Mouse (Mus musculus): ENCODE measurements around the gene Ttc13.

The Ttc13 gene

GRCm38 (mm10) chr8:124721862-124722515 is at the start of gene Ttc13, which contains the start of gene Arv1:
Ttc13 (minus strand) TSS chr8:124721983.
Arv1 (plus strand) TSS chr8:124722139.
- DNase-seq (ENCODE audit: low spot score in 2 of 2): peak; percentile 89 to 93

GRCm38 (mm10) chr8:124763061-124763460 is 41.3 kb upstream of the Ttc13 start:
- DNase-seq (ENCODE audit: low spot score in 2 of 2): no peak

- peak in 1 of 2 experiments; percentile 35 for DNase-seq (ENCODE audit: low spot score in 2 of 2)
These were observed 36.8 kb upstream of the Ttc13 start for GRCm38 (mm10) chr8:124758544-124758943.

- no peak for DNase-seq (ENCODE audit: low spot score in 2 of 2)
These were observed 34.8 kb upstream of the Ttc13 start for GRCm38 (mm10) chr8:124756601-124757000.

GRCm38 (mm10) chr8:124756153-124756552 is 34.4 kb upstream of the Ttc13 start:
- no peak for DNase-seq (ENCODE audit: low spot score in 2 of 2)

GRCm38 (mm10) chr8:124755481-124755880 is 33.7 kb upstream of the Ttc13 start:
- no peak for DNase-seq (ENCODE audit: low spot score in 2 of 2)

DNA sequence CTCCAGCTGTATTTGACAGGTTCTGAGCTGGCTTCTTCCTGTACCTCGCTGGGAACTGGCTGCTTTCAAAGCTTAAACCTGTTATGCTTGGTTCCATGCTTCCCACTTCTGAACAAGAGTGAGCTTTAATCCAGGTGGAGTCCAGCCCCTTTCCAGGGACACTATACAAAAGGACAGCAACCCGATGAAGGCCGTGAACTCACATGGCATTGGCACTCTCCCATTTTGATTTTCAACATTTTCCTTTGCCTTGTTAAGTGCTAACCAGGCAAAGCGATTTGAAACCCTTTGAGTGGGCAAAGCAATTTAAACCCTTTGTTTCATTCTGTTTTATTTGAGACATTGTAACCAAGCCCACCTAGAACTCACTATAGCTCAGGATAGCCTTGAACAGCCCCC is 33.0 kb upstream of the Ttc13 start:
- DNase-seq (ENCODE audit: low spot score in 2 of 2): no peak

DNA sequence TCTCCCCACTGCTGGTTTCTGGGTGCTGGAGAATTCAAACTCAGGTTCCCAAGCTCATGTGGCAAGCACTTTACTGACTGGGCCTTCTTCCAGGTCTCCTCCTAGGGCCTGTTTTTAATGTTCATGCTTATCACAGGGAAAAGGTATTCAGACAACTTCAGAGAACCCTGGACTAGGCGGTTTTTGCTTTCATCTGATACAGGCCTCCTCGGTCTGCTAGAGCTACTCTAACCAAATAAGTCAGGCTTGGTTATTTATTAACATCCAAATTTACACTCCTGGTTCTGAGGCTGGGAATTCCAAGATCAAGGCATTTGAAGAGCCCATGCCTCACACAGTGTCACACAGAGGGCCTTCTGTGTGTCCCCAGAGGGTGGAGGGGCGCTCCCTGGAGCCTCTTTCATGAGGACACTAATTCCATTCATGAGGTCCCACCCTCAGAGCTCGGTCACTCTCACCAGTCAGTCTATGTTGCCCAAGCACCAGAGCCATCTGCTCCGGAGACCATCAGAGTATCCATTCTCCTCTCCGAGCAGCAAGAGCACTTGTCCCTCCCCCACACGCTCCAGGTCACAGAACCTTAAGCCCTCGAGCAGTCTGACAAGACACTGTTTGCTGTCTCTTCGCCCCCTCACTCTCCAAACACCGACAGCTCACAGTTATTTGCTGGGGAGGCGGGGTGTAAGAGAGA is 32.5 kb upstream of the Ttc13 start:
- DNase-seq (ENCODE audit: low spot score in 2 of 2): no peak

DNA sequence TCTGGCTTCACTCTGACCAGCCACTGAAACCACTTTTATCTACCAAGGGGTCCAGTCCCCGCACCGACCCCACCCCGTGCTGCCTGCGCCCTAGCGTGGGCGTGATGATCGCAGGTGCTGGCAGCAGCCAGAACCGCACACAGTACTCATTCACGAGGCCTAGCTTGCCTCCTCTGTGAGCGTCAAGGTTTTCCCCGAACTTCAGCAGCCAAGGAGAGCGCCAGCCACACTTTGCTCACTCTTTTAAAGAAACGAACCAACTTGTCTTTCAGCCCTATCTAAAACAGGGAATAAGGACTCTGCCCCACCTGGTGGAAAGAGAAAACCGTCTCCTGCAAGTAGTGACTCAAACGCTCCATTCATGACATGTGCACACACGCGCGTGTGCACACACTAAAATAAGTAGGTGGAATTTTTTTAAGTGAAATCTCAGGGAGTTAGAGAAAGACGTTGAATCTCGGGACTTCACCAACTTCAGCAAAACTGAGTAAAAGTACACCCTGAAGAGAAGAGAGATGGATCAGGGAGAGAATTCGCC is 30.6 kb upstream of the Ttc13 start:
- no peak for DNase-seq (ENCODE audit: low spot score in 2 of 2)

DNA sequence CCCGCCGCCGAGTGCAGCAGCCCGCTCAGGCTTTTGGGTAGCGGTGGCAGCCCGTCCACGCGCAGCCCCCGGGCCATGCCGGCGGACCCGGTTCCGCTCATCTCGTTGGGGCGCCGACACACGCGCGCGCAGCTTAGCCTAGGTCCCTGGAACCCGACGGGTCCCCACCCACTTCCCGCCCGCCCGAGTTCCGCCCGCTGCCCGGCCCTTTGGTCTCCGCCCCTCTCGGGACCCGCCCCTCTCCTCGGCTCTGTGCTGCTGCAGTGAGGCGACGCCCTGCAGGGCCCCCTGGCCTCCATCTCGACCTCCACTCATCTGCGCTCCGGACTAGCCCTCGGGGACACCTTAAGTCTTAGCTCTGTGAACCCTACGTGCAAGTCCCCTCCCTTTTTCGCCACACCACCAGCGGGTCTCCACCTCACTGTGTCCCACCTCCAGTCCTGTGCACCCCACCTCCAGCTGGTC is 30.0 kb upstream of the Ttc13 start, which contains the start of gene Fam89a:
Fam89a (minus strand) TSS at position 124 of the 465 bp plus-strand sequence.
- DNase-seq (ENCODE audit: low spot score in 2 of 2): peak; percentile 32 to 44

DNA sequence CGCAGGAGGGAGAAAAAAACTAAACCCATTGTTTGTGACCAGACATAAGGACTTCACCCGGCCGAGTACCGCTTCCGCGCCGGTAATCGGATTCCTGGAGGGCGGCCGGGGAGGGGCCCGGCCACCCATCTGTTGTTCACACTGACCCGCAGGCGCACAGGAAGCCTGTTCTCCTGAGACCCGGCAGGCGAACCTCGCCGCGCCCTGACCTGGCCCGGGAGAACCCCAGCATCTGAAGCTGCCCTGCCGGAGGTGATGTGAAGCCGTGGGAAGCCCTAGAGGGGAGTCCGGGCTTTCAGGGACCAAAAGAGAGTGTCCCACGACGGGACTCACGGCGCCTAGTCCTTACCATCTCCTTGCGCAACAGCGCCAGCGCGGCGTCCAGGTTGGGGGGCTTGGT is 29.4 kb upstream of the Ttc13 start:
- DNase-seq (ENCODE audit: low spot score in 2 of 2): no peak

- no peak for DNase-seq (ENCODE audit: low spot score in 2 of 2)
These were observed 24.9 kb upstream of the Ttc13 start for GRCm38 (mm10) chr8:124746661-124747060.

DNA sequence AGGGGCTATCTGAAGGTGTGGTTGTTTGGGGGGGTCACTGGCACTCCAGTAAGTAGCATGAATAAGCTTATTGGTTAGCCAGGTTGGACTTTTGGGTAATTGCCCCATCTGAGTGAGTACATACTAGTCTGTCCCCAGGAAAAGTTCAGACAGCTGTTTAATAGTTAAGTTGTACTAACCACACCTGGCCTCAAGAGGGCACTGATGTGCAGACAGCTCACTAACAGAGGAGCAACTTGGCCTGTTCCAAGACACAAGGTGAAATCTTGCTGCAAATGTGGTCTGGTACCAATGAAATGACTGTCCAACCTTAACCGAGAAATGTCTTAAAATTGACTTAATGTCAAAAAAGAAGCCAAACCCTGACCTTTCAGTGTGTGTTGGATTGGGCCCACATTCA is 17.5 kb upstream of the Ttc13 start:
- DNase-seq (ENCODE audit: low spot score in 2 of 2): no peak

- no peak for DNase-seq (ENCODE audit: low spot score in 2 of 2)
These were observed 13.7 kb upstream of the Ttc13 start for GRCm38 (mm10) chr8:124735371-124735911.

GRCm38 (mm10) chr8:124732828-124733227 is 11.0 kb upstream of the Ttc13 start:
- no peak for DNase-seq (ENCODE audit: low spot score in 2 of 2)

DNA sequence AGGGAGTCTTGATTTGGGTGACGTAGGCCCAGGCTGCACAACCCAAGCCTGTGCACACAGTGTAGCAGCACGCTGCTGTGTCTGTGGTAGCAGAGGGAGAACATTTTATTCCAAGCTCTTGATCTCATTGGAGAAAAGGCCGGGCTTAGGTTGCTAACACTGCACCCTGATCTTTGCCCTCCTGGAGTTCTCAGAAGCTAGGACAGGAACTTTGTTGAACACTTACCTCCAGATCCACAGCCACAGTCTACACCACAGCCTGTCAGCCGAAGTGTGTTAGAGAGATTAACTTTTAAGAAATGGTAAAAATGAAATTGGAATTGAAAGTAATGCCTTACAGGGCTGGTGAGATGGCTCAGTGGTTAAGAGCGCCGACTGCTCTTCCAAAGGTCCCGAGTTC is 2.5 kb upstream of the Ttc13 start:
- no peak for DNase-seq (ENCODE audit: low spot score in 2 of 2)

DNA sequence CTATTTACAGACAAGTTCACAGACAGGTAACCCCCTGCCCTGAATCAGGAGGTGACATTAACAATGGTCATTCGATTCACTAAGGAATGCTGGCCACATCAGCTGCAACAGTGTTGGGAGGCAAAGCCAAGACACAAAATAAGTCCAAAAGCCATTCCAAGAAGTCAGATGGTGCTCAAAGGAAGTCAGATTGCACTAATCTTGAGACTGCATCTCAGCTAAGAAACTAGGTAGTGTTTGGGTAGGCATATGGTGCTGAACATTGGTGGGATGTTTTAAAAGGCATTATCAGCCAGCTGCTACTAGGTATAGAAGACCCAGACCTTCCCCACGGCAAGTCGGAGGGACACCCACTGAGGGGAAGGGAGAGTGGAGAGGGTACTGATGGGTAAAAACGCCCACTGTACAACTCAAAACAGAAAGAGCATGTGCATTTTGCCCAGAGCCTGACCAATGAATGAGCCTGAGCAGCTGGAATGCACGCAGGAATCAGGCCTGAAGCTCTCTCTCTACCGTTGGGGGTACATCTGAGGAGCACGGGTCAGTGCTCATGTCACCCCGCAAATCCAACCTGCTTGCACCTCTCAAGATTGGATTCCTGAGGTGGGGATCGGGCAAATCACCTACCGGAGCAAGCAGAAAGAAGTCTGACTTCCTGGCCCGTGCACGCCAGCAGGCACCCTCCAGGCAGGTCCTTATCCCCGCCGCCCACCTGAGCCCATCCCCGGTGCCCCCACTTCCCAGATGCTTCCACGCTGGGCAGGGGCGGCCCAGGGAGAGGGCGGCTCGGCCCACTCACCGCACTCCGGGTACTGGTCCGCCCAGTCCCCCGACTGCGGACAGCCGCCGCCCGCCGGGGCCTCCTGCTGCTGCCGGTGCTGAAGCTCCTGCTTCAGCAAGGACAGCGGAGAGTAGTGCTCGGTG is 583 bp downstream of the Ttc13 start:
- no peak for DNase-seq (ENCODE audit: low spot score in 2 of 2)

- no peak for DNase-seq (ENCODE audit: low spot score in 2 of 2)
These were observed 1.6 kb downstream of the Ttc13 start for GRCm38 (mm10) chr8:124720133-124720532.

DNA sequence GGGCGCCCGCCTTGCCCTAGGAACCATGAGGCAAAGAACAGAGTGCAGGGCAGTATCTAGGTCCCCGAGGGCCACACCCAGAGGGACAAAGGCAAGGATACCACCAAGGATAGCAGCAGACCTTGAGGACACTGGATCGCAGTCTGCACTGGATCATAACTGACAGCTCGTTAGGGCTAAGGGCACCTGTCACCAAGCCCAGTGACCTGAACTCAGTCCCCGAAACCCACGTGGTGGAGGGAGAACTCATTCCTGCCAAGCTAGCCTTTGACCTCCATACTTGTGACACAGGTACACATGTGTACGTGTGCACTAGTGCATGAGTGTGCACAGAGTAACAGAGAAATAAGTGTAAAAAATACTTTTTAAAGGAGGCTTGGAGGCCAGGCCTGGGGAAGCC is 6.0 kb downstream of the Ttc13 start:
- no peak for DNase-seq (ENCODE audit: low spot score in 2 of 2)

DNA sequence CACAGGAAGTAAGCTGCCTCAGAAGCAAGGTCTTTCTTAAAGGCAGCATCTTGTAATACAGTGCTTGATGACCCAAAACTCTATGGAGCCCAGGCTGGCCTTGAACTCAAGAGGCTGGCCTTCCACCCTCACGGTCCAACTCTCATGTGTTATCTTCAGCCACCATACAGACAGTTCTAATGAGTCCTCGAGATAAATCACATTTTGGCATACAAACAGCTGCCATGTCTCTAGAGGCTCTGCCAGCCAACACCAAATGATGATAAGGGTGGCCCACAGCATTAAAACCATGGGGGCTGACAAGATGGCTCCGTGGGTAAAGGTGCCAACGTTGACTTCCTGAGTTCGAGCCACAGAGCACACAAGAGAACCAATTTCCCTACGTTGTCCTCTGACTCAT is 8.6 kb downstream of the Ttc13 start:
- DNase-seq (ENCODE audit: low spot score in 2 of 2): no peak

GRCm38 (mm10) chr8:124705823-124706222 is 16.0 kb downstream of the Ttc13 start:
- no peak for DNase-seq (ENCODE audit: low spot score in 2 of 2)

GRCm38 (mm10) chr8:124704376-124704775 is 17.4 kb downstream of the Ttc13 start:
- DNase-seq (ENCODE audit: low spot score in 2 of 2): no peak

Measured in spleen, postnatal 14 days (tissue).